In the genomic region with DNA sequence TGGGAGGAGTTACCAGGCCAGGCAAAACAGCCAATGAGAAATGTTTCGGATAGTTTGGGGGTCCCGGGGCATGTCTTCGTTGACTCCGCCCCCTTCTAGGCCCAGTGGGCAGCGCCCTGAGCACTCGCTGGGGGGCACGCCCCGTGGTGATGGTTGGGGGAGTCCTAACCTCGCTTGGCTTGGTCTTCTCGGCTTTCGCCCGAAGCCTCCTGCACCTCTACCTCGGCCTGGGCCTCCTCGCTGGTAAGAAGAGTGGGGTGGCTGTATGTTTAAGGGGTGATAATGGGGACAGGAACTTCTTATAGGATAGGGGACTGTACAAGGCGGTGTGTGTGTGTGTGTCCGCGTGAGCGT, we compare ENCODE assay signal across 9 mouse cellular contexts. TPM values are rescaled to one million over a fixed set of nuclear protein-coding genes. Genes with fewer than 3 reads are reported as not detected.
DNase-seq lines count a peak whose midpoint lies in the region; ATAC-seq and TF ChIP-seq lines count a peak whose summit lies in the region.
"Had no signal": no experiment of that assay in that cellular context is flagged by ENCODE, and none has a peak within 500 bp of the region (broad histone marks: within the 10 kb centered on the region; RNA-seq: fewer than 3 reads in every experiment).

No protein-coding gene starts in this region.

- TF ChIP-seq POLR2A in ES-Bruce4 (IDR thresholded peaks at IDR 0.05; ENCODE audit: insufficient read depth, low read length): no peak

- no peaks in the 10 kb centered on the region for H3K36me3 ChIP-seq in ES-Bruce4 (ENCODE audit: control insufficient read depth, insufficient read depth, low read length, poor library complexity, severe bottlenecking)
- H3K36me3 ChIP-seq in hindbrain, embryonic 10.5 days: peaks cover 22% of the 10 kb centered on the region

- no peaks in the 10 kb centered on the region for H3K4me1 ChIP-seq in ES-Bruce4 (ENCODE audit: control insufficient read depth, insufficient read depth, low read length)
- H3K4me1 ChIP-seq in hindbrain, embryonic 10.5 days (replicated peaks): peaks cover 41% of the 10 kb centered on the region

- no peak for TF ChIP-seq EP300 in ES-Bruce4 (IDR thresholded peaks at IDR 0.05; ENCODE audit: insufficient read depth, low read depth, low read length)

- WGBS in hindbrain, embryonic 10.5 days: 2% methylated on average over 18 of the region's 18 CpGs

- DNase-seq in heart, adult 11 months: peak; percentile 93
- DNase-seq in heart, postnatal 36 days: no peak
- DNase-seq in hindbrain, embryonic 10.5 days (ENCODE audit: low spot score): no peak
- DNase-seq in urinary bladder, postnatal 25 days (ENCODE audit: low spot score): no peak
- no peak for DNase-seq in right cerebral cortex, postnatal 4 days
- DNase-seq in urinary bladder, postnatal 36 days (ENCODE audit: low spot score in 2 of 2): no peak
- DNase-seq: spleen, adult 18-20 months had no signal

- H3K27ac ChIP-seq in ES-Bruce4 (ENCODE audit: insufficient read depth, low read length): no peak overlapping the region
- no peak overlapping the region for H3K27ac ChIP-seq in hindbrain, embryonic 10.5 days

- no peaks in the 10 kb centered on the region for H3K9me3 ChIP-seq in ES-Bruce4 (replicated peaks; ENCODE audit: control insufficient read depth, insufficient read depth, low read length, poor library complexity, severe bottlenecking)
- no peaks in the 10 kb centered on the region for H3K9me3 ChIP-seq in hindbrain, embryonic 10.5 days

- no peaks in the 10 kb centered on the region for H3K27me3 ChIP-seq in ES-Bruce4 (ENCODE audit: control insufficient read depth, insufficient read depth, low read length, poor library complexity, severe bottlenecking)
- H3K27me3 ChIP-seq in hindbrain, embryonic 10.5 days (ENCODE audit: insufficient read depth, poor library complexity, severe bottlenecking): peaks cover 73% of the 10 kb centered on the region

- peak overlapping the region; percentile 43 for H3K4me3 ChIP-seq in ES-Bruce4 (ENCODE audit: low read depth, low read length)
- H3K4me3 ChIP-seq in hindbrain, embryonic 10.5 days: peak overlapping the region; percentile 50

- ATAC-seq in megakaryocyte progenitor cell, adult 5-6 weeks (replicated peaks; ENCODE audit: poor library complexity): 0 out of 2 replicates have a peak, but pooled peaks have one; percentile 10

- intact Hi-C loops in heart, postnatal 36 days (cut with DNase I): loop anchor here (10.0 kb wide), 1 partner anchor 280 kb away; a partner anchor contains a TSS

- no peak for TF ChIP-seq CTCF in ES-Bruce4 (IDR thresholded peaks at IDR 0.05; ENCODE audit: low read depth, low read length)

- peak overlapping the region; percentile 41 for H3K9ac ChIP-seq in ES-Bruce4 (ENCODE audit: low read depth, poor library complexity, severe bottlenecking)

RNA-seq across cellular contexts. Expression of a gene that starts 2.3 kb away (rescaled TPM):
- total RNA-seq in heart, postnatal 36 days (2021): under 1 TPM; 0.28 to 0.30 TPM
- 2.0 and 3.5 TPM in 2 replicates for polyA plus RNA-seq in ES-Bruce4 (2011; ENCODE audit: insufficient read depth, insufficient read length, low read depth, missing spikeins)
- 0.93 and 1.5 TPM in 2 replicates for polyA plus RNA-seq in hindbrain, embryonic 10.5 days (2016; fragmentation: Nextera tagmentation; extraction: Ambion mirVana)
- not detected in 2 replicates for total RNA-seq in megakaryocyte progenitor cell, adult 5-6 weeks (2015)
- not detected in 2 replicates for total RNA-seq in megakaryocyte progenitor cell, adult 5-6 weeks (2017)

RNA-seq across cellular contexts. Expression of a gene that starts 6.0 kb away (rescaled TPM):
- total RNA-seq in heart, postnatal 36 days (2021): 1 to 10 TPM; 3.3 to 3.9 TPM
- 8.9 and 11.2 TPM in 2 replicates for polyA plus RNA-seq in ES-Bruce4 (2011; ENCODE audit: insufficient read depth, insufficient read length, low read depth, missing spikeins)
- 15.7 and 18.0 TPM in 2 replicates for polyA plus RNA-seq in hindbrain, embryonic 10.5 days (2016; fragmentation: Nextera tagmentation; extraction: Ambion mirVana)
- total RNA-seq in megakaryocyte progenitor cell, adult 5-6 weeks (2015): 4.4 and 7.0 TPM in 2 replicates
- 2.5 and 4.6 TPM in 2 replicates for total RNA-seq in megakaryocyte progenitor cell, adult 5-6 weeks (2017)

RNA-seq across cellular contexts. Expression of a gene that starts 14.8 kb away (rescaled TPM):
- 10 to 100 TPM; 19.7 to 20.0 TPM for total RNA-seq in heart, postnatal 36 days (2021)
- polyA plus RNA-seq in ES-Bruce4 (2011; ENCODE audit: insufficient read depth, insufficient read length, low read depth, missing spikeins): 4.1 TPM in 2 replicates
- polyA plus RNA-seq in hindbrain, embryonic 10.5 days (2016; fragmentation: Nextera tagmentation; extraction: Ambion mirVana): 5.5 and 5.6 TPM in 2 replicates
- total RNA-seq in megakaryocyte progenitor cell, adult 5-6 weeks (2015): 0.17 TPM in 1 of 2 replicates, not detected in the other
- not detected in 2 replicates for total RNA-seq in megakaryocyte progenitor cell, adult 5-6 weeks (2017)

RNA-seq across cellular contexts. Expression of a gene that starts 22.9 kb away (rescaled TPM):
- 10 to 100 TPM; 32.7 to 38.0 TPM for total RNA-seq in heart, postnatal 36 days (2021)
- polyA plus RNA-seq in ES-Bruce4 (2011; ENCODE audit: insufficient read depth, insufficient read length, low read depth, missing spikeins): 108 and 126 TPM in 2 replicates
- 240 and 261 TPM in 2 replicates for polyA plus RNA-seq in hindbrain, embryonic 10.5 days (2016; fragmentation: Nextera tagmentation; extraction: Ambion mirVana)
- total RNA-seq in megakaryocyte progenitor cell, adult 5-6 weeks (2015): 73.4 and 77.3 TPM in 2 replicates
- 24.4 and 31.2 TPM in 2 replicates for total RNA-seq in megakaryocyte progenitor cell, adult 5-6 weeks (2017)

RNA-seq across cellular contexts. Expression of a gene that starts 24.8 kb away (rescaled TPM):
- total RNA-seq in heart, postnatal 36 days (2021): 1 to 10 TPM; 2.1 to 3.3 TPM
- polyA plus RNA-seq in ES-Bruce4 (2011; ENCODE audit: insufficient read depth, insufficient read length, low read depth, missing spikeins): 0.55 and 0.65 TPM in 2 replicates
- 10.0 and 14.5 TPM in 2 replicates for polyA plus RNA-seq in hindbrain, embryonic 10.5 days (2016; fragmentation: Nextera tagmentation; extraction: Ambion mirVana)
- total RNA-seq in megakaryocyte progenitor cell, adult 5-6 weeks (2015): 3.4 and 4.1 TPM in 2 replicates
- 0.10 and 2.4 TPM in 2 replicates for total RNA-seq in megakaryocyte progenitor cell, adult 5-6 weeks (2017)

Comparison
In these comparisons a context has a peak if more than half of its experiments do, and no peak if none do; other contexts are left out.
1. RNA of a gene that starts 14.8 kb away (total RNA-seq): 19.7 to 20.0 TPM in heart, postnatal 36 days; 0.17 TPM in megakaryocyte progenitor cell, adult 5-6 weeks; every median in the first group is over 10 times any median in the second.